Mouse (Mus musculus): Measurements from ENCODE around the gene Scarb1.

Scarb1 gene

DNA sequence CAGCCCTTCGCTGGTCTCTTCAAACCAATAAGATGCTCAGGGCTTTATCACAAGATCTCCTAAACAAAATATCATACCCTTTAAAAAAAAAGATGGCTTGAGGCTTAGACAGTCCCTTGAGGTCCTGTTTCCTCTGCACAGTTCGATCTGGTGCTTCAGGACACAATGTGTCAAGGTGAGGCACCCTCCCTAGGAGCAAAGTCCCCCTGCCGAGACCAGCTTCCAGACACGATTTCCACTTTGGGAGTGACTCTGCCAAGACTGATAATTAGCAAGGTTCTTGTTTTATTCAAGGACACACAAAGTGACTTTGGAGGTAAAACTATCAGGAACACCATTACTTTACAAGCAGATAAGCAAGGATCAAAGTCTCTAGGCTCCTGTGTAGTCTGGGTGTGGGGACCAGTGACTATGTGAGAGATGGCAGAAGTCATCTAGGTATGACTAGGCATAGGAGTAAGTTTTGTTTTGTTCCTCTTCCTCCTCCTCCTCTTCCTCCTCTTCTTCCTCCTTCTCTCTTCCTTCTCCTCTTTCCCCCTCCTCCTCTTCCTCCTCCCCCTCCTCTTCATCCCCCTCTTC lies 24.0 kb upstream of the Scarb1 start:
- DNase-seq (ENCODE audit: low spot score): no peak

DNA sequence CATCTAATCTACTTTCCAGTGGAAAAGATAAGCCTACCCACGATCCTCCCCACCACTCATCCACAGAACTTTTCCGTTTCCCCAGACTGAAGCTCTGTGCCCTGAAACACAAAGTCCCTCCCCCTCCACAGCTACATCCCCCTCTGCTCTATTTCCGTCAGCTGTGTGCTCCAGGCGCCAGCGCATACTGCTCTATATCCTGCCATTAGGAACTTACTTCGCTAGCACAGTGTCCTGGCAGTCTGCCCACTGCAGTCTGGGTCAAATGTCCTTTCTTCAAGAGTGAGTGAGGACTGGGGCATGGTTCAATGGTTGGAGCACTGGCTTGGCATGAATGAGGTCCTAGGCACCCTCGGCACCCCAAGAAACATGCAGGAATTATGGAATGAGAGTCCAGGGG lies 23.0 kb upstream of the Scarb1 start:
- no peak for DNase-seq (ENCODE audit: low spot score)

DNA sequence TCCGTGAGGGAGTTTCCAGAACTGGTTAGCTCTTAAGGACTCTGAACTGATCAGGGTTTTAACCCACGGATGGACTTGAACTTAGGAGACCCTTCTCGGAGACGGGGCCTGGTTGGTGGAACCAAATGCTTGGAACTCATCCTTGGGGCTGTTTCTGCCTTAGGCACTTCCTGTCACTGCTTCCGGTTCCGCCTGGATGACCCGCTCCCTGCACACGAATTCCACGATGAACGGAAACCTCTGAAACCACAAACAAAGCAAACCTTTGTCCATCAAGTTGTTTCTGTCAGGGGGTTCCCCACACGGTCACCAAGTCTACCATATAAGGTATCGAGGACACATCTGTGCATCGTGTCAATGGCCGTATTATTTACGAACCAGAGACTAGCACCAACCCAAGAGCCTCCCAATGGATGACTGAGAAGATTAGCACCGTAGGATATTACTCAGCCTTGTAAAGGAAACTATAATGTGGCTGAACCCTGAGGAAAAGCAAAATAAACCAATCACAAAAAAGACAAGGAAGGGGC lies 20.2 kb upstream of the Scarb1 start:
- no peak for DNase-seq (ENCODE audit: low spot score)

DNA sequence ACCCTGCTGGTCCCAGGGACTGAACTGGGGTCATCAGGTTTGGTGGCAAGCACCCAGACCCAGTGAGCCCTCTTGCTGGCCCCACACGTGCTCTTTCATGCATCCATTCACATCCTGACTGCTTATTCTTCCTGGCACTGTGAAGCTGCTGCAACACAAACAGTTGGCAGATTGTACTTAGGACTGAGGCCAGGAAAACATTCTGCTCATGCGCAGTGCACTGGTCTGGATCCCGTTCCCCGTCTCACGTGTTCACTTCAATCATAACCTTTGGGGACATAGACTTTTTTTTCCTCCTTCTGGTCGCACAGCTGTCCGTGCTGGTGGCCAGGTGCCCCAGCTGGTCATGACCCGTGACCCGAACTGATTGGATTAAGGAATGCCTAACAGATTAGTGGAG lies 19.7 kb upstream of the Scarb1 start:
- no peak for DNase-seq (ENCODE audit: low spot score)

DNA sequence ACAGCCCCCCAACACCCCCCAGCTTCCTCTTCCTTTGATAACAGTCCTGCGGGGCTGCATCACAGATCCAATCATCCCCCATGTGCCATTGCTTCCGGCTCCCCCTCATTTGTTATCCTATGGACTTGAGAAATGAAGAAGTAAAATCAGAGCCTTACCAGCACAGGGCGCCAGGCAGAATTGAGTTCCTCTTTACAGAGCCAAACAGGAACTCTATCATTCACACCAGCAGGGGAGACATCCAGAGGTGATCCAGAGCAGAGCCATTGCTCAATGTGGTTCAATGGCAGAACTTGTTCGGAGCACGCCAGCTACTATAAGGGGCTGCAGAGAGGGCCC lies 17.3 kb upstream of the Scarb1 start:
- no peak for DNase-seq (ENCODE audit: low spot score)

DNA sequence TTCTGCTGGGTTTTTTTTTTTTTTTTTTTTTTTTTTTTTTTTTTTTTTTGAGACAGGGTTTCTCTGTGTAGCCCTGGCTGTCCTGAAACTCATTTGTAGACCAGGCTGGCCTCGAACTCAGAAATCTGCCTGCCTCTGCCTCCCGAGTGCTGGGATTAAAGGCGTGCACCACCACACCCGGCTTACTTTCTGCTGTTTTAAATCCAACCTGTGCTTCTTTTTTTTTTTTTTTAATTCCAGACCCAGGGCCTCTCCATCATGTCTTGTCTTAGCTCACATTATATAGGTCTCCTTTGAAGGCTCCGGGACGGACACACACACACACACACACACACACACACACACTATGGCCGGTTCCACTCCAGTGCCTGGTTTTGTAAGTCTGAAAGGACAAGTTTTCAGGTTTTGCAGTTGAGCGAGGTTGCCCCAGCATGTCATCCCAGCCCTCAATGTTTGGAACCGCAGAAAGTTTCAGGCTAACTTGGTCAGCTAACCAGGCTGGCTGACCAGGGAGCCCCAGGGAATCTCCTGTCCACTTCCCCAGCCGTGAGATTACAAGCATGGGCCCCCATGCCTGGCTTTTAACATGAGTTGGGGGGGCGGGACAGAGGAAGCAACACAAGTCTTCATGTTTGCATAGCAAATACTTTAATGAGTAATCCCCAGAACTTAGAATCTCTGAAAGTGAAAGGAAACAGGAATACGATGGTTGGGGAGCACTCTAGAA lies 16.8 kb upstream of the Scarb1 start:
- no peak for DNase-seq (ENCODE audit: low spot score)

DNA sequence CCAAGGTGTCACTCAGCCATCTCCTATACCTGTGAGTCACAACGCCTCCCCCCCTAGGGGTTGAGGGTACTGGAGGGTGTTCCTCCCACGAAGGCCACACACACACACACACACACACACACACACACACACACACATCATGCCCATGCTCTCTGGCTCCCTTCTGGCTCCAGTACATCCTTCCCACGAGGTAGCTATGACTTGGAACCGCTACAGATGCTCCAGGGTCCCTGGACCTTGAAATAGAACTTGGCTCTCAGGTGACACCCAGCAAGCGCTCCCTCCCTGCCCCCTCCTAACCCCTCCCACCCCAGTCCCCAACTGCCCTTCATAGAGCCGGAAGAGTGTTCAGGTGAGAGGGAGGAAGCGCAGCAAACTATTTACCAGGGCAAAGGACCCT lies 14.8 kb upstream of the Scarb1 start:
- no peak for DNase-seq (ENCODE audit: low spot score)

DNA sequence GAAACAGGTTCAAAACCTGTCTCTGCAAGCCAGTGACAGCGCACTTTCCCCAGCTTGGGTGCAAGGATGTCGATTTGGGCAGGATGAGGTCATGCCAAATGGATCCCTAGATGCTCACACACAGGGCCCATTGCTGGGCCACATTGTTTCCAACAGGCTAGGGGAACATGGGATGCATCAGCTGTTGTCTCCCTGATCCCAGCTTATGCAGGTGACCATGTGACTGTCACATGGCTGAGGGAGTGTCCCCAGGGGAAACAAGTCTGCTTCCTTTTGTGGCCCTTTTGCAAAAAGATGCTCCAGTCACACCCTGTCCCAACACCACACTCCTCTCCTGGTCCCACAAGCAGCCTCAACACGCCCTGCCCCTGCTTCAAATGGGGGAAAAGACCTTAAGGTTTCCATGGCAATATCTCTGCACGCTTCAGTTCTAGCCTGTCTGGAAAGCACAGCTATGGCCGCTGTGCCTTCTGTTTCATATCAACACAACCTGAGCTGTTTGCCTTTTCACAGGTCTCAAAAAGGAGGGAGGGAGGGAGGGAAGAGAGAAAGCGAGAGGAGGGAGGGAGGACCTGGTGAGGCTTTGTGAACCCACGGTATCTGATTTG lies 14.1 kb upstream of the Scarb1 start:
- no peak for DNase-seq (ENCODE audit: low spot score)

DNA sequence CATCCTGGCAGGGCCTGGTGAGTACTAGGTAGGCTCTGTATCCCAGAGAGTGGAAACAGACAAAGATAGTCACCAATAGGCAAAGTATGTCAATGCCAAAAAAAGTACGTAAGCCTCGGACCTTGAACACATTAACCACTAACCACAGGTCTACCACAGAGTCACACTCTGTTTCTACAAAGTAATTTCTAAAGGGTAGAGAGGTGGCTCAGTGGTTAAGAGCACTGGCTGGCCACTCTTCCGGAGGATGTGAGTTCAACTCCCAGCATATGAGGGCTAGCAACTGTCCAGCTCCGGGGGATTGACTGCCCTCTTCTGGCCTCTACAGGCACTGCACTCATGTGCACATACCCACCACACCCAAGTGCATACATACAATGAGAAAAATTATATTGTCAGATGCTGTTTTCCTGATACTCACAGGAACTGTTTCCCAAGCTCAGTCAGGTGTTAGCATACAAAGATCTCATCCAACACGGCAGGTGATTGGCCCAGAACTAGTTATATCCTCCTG lies 11.9 kb upstream of the Scarb1 start:
- no peak for DNase-seq (ENCODE audit: low spot score)

DNA sequence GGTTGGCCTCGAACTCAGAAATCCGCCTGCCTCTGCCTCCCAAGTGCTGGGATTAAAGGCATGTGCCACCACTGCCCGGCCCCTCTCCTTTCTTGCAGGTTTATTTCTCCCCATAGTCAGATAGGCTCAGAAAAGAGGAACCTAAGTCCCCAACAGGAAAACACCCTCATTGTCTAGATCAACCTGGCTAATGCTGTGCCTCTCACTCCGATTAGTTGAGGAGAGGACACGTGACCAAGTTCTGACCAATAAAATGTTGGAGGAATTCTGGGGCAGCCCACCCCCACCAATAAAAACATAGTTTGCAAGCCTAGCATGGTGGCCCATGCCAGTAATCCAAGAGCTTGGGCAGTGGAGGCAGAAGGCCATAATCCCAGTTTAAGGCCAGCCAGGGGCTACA lies 11.0 kb upstream of the Scarb1 start:
- DNase-seq (ENCODE audit: low spot score): no peak

DNA sequence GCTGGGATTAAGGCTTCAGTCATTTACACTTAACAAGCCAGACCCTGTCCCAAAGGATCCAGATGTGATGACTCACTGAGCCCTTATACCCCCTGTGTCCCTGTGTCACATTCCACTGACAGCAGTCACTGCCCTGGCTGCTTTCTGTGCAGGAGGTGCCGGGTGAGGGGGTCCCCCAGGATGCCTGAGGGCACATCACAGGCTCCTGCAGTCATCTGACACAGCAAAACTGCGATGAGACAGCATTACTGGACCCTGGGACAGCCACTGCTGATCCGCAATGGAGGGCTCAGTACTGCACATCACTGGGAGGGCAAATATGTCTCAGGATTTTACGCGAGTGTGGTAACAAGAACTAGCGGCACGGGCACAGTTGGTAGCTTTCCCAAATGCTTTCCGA lies 10.2 kb upstream of the Scarb1 start:
- no peak for DNase-seq (ENCODE audit: low spot score)

DNA sequence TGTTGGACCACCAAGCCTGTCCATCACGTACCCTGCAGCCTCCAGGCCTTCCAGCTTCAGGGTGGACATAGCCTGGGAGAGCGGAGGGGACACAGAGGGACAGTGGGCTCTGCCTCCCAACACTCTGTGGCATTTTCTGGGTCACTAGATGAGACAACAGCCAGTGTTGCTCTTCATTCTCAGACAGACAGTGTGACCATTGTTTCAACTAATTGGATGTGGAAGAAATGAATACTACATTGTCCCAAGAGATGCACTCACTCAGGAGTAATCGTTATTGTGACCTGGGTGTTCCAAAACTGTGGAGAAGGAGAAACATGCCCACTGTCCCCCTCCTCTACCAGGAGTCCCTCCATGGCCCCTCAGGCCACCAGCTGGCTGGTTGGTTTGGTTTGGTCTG lies 8.5 kb upstream of the Scarb1 start:
- no peak for DNase-seq (ENCODE audit: low spot score)

DNA sequence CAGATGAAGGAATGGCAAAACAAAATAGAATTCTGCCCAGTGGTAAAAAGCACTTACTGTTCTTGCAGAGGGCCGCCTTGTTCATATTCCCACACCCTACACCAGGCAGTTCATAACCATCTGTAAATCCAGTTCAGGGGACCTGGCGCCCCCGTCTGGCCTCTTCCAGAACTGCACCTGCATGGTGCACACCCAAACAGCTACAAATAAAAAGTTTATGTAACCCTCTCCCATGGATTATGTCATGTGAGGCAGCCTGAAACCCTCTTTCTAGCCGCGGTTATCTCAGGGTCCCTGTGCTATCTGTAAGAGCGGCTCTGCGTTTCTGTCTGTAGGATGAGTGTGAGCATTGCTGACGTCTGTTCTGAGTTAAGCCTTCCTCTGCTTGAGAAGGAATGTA lies 7.6 kb upstream of the Scarb1 start:
- DNase-seq (ENCODE audit: low spot score): peak; percentile 55

DNA sequence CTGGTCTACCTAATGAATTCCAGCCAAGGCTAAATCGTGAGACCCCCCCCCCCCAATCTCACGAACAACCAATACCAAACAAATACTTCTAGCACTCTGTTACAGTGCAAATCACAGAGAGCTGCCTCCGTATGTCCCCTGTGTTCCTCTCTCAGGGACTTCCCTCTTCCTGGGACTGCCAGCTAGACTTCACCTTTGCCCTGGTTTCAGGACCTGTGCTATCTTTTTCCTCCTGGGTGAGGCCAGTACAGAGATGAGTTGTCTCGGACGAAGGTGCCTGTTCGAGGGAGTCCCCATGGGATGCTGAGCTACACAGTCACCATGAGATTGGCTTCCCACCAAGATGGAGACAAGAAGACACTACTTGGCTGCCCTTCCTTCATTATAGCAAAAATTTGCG lies 7.2 kb upstream of the Scarb1 start:
- DNase-seq (ENCODE audit: low spot score): no peak

DNA sequence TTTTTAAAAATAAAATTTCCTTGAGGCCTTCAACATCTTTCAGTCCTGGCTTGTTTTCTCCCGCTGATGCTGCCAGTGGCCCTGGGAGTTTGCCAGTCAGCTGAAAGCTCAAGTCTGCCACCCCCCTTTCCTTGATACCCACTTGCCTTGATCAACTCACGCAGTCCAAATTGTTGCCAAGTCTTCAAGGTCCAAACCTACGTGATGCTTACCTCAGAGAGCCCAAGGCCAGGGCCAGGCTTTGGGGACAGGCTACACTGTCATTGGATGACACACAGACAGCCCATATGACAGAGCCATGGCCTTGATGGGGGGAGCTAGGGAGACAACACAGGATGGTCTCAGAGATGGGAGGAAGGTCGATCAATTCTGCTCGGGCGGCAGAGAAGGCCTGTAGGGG lies 3.4 kb upstream of the Scarb1 start:
- DNase-seq (ENCODE audit: low spot score): no peak

DNA sequence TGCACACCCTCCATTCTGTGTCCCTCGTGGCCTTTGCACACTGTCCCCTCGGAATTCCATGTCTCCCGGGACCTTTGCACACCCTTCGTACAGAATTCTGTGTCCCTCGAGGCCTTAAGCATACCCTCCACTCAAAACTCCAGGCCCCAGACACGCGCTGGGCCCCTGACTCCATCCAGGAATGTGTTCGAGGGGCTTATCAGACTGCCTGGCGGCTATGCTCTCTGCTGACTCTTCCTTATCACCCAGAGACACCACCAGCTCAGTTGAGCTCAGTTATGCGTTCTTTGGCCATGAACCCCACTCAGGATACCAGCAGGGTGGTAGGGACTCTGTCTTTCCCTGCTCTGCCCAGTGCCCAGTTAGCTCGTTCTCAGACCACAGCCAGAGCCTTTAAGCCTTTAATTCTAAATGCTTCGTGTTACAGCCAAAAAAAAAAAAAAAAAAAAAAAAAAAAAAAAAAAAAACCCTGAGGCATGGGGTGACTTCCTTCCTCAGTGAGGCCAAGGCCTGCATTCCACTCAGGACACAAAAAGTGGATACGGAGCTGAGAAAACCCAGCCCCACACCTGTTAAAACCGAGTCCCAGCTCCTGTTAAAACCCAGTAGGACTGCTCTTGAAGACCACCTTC lies 681 bp upstream of the Scarb1 start:
- DNase-seq (ENCODE audit: low spot score): peak; percentile 38

DNA sequence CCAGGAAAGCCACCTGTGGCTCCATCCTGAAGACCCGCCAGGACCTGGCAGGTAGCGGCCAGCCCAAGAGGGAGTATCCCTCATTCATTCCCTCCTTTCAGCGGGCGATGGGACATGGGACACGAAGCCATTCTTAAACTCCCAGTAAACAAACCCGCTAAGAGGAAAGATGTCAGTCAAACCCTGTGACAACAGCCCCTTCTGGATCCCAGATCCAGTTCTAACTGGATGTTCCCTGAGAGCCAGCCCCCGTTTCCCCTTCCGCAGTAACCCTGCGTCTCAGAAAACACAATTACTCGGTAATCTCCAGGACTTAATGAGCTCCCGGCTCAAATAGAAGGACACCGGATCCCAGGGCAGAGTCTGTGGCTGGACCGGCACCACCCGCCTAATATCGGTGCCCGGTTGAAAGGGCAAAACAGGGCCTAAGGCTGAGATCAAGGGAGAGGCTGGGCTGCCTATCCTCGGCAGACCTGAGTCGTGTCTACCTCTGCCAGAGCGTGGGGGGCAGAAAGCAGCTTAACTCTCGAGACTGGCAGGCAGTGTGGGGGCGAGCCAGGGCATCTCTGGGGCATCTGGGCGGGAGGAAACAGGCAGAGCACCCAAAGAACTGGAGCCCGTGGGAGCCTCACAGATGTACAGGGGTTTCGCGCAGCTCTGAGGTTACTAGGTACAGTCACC lies 903 bp downstream of the Scarb1 start:
- DNase-seq (ENCODE audit: low spot score): peak; percentile 27

DNA sequence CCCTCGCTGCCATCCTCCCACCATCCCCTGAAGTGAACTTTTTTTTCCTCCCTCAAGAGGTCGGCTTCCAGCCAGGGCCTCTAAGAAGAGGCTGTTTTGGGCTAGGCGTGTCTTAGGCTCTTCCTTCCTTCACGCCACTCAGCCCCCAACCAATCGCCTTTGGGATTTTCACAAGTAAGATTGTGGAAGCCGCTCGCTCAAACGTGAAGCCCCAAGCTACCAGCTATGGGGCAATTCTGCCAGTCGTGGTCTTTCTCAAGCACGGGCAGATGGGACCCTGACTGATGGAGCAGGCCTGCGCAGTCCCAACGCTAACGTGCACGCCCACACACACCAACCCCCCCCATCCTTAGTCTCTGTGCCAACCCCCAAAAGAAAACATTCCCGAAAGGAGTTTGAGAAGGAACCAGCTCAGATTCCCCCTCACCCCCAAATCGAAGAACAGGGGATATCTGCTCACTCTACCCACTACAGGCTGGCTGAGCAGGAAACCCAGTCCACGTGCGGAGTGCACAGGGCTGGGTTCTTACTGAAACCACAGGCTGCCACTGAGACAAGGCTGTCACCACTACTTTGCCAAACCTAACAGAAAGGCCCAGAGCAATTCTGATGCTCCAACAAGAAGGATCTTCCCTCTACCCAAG lies 1.7 kb downstream of the Scarb1 start:
- peak; percentile 17 for DNase-seq (ENCODE audit: low spot score)

DNA sequence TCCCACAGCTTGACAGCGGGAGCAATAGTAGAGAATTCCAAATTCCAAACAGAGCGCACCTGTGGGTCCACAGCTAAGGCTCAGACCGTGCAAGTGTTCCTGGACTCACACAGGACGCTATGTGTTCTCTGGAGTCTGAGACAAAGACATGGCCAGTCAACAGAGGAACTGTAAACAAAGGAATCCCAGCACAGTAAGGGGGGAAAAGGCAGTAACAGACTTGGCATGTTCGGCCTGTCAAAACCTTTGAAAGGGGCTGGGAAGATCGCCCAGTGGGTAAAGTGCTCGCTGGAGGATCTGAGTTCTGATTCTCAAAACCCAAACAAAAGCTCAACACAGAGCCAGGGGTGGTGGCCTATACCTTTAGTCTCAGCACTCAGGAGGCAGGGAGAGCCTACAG lies 3.4 kb downstream of the Scarb1 start:
- DNase-seq (ENCODE audit: low spot score): no peak

DNA sequence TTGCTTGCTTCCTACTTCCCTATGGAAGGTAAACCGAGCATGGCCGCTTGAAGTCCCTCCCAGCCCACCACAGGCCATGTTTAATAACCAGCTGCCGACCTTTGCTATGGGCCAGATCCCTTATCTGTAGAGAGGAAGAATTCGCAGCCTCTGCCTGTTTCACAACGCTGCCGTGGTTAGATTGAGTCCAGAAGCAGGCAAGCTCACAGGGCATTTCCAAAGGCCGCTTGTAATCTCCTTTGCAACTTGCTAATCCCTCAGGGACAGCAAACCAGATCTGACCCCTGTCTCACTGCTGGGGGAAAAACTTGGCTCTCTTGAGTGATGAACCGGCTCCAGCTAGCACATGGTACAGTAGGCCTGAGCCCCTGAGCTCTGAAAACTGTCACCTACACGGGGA lies 3.9 kb downstream of the Scarb1 start:
- DNase-seq (ENCODE audit: low spot score): no peak

DNA sequence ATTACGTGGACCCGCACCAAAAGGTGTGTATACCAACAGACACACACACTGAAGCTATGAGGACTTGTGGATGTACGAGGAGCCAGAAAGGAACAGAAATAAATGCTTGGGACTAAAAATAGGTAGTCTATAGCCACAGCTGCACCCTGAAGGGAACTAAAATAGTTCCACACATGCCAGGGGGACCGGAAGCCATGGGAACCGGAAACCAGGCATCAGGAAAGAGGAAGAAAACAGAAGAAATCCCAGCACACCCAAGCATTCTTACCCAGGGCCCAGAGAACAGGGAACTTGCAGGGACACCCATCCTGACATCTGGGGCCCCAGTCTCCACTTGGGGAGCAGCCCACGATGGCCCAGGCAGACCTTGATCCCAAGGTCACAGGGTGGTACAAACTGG lies 7.9 kb downstream of the Scarb1 start:
- no peak for DNase-seq (ENCODE audit: low spot score)

DNA sequence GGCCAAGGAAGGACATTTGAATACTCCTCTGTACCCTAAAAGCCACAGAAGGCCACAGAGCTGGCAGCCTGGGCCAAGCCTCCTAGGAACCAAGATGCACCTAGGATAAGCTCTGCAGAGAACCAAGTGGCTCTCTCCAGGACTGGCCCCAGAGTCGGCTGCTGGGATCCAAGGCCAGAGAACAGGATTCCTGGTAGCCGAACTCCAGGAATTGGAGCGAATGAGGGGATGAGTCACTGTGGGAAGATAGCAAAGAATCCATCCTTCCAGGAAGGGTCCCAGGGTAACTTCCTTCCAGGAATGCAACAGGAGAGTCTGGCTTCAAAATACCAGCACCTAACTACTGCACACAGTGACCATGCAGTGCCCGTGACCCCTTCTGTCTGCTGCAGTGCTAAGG lies 8.6 kb downstream of the Scarb1 start:
- no peak for DNase-seq (ENCODE audit: low spot score)
